Mouse (Mus musculus): Measurements from ENCODE around the gene Rpl38.

Gene Rpl38

DNA sequence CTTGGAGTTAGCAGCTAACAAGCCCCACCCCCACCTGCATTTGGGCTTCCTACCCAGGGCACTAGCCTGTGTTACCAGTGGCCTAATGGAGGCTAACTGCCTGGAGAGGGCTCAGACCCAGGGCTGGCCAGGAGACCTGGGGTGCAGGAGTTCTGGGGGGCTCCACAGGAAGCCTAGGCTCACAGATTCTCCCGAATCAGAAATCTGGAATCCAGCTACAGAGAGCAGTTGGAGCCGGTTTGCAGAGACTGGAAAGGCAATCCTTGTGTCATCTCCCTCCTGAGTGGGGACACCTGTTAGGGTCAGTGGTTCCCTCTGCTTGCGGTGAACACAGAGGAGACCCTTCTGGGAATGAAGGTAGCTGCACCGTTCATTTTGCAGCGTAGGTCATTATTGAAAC is 12.7 kb downstream of the Rpl38 start:
- peak; percentile 45 to 57 for DNase-seq

DNA sequence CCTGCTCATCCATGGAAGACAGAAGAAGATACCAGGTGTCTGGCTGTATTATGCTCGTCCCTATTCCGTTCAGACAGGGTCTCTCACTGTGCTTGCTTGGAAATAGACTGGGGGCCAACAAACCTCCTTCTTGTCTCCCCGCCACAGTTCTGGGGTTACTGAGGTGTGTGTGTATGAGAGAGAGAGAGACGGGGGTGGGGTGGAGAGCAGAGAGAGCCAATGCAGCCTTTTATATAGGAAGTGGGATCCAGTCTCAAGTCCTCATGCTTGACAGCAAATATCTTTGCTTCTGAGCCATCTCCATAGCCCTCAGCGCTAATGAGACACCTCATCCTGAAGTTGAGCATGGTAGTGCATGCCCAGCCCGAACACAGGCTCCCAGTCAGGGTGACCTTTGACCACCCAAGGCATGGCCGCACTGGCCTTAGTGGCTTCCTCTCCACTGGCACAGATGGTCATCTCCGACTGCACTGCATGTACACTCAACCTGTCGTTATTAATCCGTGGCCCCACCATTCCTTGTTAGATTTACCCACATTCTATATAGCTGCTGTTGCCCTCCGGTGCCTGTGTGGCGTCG is 14.1 kb downstream of the Rpl38 start:
- DNase-seq = no peak

DNA sequence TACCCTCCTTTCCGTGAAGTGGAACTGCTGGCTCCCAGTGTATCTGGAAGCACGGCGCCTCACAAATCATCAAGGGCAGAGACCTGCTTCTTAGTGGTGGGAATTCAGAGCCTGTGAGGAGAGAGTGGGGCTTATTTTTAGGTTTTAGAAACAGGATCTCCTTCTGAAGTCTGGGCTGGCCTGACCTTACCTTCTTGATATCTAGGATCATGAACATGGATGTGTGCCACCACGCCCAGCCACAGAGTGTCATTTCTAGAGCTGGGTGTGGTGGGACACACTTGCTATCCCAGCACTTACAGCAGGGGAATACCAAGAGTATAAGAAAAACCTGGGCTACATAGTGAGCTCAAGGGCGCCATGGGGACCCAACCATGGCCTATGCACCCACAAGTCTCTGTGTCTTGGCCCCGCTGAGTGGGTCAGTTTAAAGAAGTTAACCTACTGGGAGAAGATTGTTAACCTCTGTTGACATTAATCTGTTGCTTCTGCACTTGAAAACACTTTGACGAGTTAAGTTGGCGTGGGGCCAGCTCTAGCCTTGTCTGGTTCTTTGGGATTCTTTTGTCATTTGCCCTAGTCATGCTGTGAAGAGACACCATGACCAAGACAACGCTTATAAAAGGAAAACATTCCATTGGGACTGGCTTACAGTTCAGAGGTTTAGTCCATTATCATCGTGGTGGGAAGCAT is 14.9 kb downstream of the Rpl38 start:
- DNase-seq = peak; percentile 40 to 57

GRCm38 (mm10) chr11:114683722-114684621 is 15.6 kb downstream of the Rpl38 start:
- peak in 1 of 2 experiments; percentile 52 for DNase-seq

DNA sequence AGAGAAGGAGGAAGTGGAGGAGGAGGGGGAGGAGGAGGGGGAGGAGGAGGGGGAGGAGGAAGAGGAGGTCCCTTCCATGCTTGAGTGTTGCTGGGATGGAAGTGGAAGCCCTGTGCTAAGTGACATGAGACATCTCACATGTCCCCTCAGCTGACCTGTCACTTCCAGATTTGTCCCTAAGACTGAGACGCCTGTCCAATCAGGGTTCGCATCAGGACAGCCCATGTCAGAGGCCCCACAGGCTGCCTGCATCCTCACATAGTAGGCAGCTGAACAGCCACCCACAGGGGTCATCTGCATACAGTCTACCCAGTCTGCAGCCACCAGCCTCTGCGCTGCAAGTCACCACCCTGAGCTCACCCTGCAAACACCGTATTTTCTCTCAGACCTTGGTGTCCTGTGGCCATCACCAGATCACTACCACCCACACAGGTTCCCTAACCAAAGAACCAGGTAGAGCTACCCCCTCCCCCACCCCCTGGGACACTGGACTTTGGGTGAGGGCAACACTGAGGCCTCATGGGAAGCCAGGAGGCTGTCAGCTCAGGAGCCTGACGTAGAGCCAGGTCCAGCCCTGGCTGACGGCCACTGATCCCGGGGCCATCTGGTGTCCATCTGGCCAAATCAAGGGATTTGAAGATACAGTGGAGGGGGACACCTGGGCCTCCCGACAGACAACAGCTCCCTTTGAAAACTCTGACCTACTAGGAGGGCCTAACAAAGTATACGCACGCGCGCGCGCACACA is 16.5 kb downstream of the Rpl38 start:
- peak; percentile 100 for DNase-seq

GRCm38 (mm10) chr11:114685526-114686040 is 17.3 kb downstream of the Rpl38 start:
- DNase-seq = peak in 1 of 2 experiments; percentile 59

- DNase-seq = peak; percentile 56 to 57
These were observed 18.1 kb downstream of the Rpl38 start for GRCm38 (mm10) chr11:114686221-114686959.

GRCm38 (mm10) chr11:114687574-114688188 is 19.4 kb downstream of the Rpl38 start:
- no peak for DNase-seq

DNA sequence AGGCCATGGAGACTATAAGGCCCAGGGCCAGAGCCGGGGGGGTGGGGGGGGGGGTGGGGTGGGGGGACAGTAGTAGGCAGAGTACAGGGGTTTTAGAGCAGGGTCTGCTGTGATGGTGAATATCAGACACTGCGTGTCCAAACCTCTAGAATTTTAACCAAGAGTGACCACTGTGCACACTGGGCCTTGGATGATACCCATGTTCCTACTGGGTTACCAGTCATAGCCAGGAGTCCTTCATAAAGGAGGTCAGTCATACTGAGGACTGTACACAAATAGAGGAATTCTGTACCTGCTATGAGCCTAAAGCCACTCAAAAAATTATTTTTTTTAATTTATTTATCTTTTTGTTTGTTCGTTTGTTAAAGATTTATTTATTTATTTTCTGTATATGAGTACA is 20.4 kb downstream of the Rpl38 start:
- DNase-seq = no peak

- DNase-seq = peak; percentile 62
These were observed 21.9 kb downstream of the Rpl38 start for GRCm38 (mm10) chr11:114690192-114690591.

DNA sequence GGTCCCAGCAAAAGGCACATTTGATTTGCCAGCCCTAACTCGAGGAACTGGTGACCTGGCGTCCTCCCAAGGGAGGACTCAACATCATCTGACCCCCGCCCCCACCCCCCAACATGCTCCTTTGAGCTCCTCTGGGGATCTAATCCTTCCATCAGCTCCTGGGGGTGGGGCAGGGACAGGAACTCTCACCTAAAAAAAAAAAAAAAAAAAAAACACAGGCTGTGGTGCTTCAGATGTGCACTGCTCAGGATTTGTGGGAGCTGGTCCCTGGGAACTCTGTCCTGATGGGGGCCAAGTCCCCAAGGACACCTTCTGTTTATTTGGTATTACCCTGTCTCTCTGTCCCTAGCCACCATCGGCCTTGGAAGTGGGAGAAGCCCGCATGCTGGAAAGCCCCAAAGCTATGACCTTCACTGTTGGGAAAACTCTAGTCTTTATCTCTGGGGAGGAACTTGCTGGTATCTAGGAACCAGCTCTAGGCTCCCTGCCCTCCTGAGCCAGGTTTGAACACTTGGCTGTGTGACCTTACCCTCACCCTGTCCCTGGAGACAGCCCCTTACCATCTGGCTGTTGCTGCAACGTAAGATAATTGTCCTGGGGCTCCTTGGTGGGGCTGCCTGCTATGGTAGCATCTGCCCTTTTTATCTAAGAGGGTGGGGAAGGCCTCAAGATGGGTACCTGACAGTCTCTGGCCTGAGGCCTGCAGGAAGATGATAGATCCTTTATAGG is 23.3 kb downstream of the Rpl38 start:
- DNase-seq = no peak

DNA sequence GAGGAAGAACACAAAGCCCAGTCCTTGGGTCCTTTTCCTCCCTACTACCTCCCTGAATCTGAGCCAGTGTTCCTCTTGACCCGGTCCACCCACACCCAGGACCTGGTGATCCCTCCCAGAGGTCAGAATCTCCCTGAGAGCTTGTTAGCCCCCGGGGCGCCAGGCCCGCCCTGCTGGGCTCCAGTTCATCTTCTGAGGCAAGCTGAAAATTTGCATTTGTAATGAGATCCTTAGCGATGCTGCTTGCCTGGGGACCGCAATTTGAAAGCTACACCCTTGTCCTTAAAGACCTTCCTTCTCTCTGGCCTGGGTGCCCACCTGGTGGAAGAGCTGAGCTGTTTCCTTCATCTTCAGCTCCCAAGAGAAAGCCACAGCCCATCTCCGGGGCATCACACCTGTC is 24.3 kb downstream of the Rpl38 start:
- no peak for DNase-seq

- DNase-seq = no peak
These were observed 25.1 kb downstream of the Rpl38 start for GRCm38 (mm10) chr11:114693456-114693855.

- DNase-seq = no peak
These were observed 26.1 kb downstream of the Rpl38 start for GRCm38 (mm10) chr11:114694451-114694850.

GRCm38 (mm10) chr11:114698496-114698895 is 30.2 kb downstream of the Rpl38 start:
- DNase-seq = no peak

GRCm38 (mm10) chr11:114699511-114699910 is 31.2 kb downstream of the Rpl38 start:
- no peak for DNase-seq

DNA sequence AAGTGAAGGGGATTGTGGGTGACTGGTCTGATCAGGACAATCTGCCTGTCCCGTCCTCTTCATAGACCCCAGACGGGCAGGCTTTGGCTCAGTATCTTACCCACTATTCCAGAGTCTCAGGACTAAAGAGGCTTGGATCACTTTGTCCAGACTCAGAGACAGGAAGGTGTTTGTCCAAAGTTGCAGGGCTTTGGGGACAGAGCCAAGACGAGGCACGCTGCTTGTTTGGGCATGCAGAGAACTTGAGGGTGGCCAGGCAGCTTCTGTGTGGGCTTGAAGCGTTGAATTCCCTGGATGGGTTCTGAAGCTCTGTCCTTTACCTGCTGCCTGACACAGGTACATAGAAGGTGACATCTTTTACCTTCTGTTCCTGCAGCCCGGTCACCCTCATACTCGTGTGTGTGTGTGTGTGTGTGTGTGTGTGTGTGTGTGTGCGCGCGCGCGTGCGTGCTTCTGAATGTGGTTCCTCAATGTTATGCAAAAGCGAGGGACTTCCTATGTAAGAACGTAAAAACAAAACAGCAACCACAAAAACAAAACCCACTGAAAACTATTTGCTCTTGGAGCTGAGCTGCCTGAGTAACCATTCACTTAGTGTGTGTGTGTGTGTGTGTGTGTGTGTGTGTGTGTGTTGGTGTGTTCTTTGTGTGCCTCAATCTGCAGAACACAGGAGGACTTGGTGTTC is 34.1 kb downstream of the Rpl38 start:
- DNase-seq = no peak

GRCm38 (mm10) chr11:114702996-114703361 is 34.7 kb downstream of the Rpl38 start:
- no peak for DNase-seq

DNA sequence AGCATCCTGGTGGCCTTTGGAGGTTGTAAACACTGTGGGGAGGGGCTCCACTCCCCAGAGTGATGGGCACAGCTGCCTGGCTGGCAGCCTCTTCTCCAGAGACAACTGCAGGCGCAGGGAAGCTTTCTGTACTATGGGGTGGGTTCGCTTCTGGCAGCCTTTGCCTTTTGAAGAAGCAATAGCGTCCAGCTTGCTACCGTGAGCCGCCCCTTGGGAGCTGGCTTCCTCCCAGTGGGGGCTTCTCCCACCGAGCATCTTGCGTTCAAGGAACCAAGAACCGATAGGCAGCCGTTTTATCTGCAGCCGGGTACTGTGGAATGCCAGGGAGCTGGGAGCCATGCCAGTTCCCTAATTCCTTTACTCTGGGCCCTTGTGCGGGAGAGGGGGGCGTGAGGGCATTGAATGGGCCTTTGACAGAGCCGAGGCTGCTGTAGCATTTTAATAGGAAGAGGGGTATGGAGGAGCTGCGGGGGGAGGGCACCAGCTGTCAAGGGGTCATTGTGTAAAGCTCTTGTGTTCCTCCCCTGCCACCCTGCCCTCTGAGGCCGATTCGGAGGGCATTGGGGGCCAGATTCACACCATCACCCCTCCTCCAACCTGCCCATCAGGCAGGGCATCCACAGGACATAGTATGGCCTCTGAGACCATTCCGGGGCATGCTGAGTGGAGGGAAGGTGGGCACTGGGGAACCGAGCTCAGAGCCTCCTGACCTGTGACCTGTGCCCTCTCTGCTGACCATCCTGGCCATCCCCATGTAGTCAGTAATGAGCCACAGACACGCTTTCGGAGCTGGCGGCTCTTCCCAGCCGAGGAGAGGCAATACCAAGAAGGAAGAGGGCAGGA is 36.0 kb downstream of the Rpl38 start:
- peak; percentile 40 to 64 for DNase-seq
